Mouse (Mus musculus) heart, adult 11 months (tissue): ENCODE results near the gene Vmn1r217.
A peak's percentile ranks its signal among the peaks of the same experiment; 100 is the strongest.
"Not testable (repeated sequence)": the region's sequence is repeated elsewhere in the genome, so short reads cannot be mapped to it uniquely, and the experiment has no call there.

Source experiments
- DNase-seq: peaks from one replicate; pipeline ENCODE4 v3.0.0; 2022

Vmn1r217 gene

GRCm38 (mm10) chr13:23118126-23118525, at the start of gene Vmn1r217:
Gene Vmn1r217, minus strand, starts transcription at chr13:23118226.
- not testable (repeated sequence) for DNase-seq

GRCm38 (mm10) chr13:23166471-23166870, 48.4 kb upstream of the Vmn1r217 start:
- DNase-seq: peak; percentile 54

- peak; percentile 57 for DNase-seq
Observed at GRCm38 (mm10) chr13:23159012-23159411, 41.0 kb upstream of the Vmn1r217 start, which contains the start of gene Vmn1r219. Gene Vmn1r219, plus strand, starts transcription at chr13:23159312.

- peak; percentile 55 for DNase-seq
Observed at GRCm38 (mm10) chr13:23157848-23158247, 39.8 kb upstream of the Vmn1r217 start.

- DNase-seq: no peak
Observed at GRCm38 (mm10) chr13:23138880-23139279, 20.9 kb upstream of the Vmn1r217 start.

GRCm38 (mm10) chr13:23133501-23133900, 15.5 kb upstream of the Vmn1r217 start:
- no peak for DNase-seq

GRCm38 (mm10) chr13:23133099-23133498, 15.1 kb upstream of the Vmn1r217 start, which contains the start of gene Vmn1r218:
Gene Vmn1r218, plus strand, starts transcription at chr13:23133155.
- no peak for DNase-seq

- no peak for DNase-seq
Observed at GRCm38 (mm10) chr13:23120611-23121010, 2.6 kb upstream of the Vmn1r217 start.

GRCm38 (mm10) chr13:23094386-23094785, 23.6 kb downstream of the Vmn1r217 start:
- DNase-seq: no peak

- no peak for DNase-seq
Observed at GRCm38 (mm10) chr13:23069312-23069711, 48.7 kb downstream of the Vmn1r217 start.

- DNase-seq: no peak
Observed at GRCm38 (mm10) chr13:23067725-23068124, 50.3 kb downstream of the Vmn1r217 start, which contains the start of gene Vmn1r215. Gene Vmn1r215, plus strand, starts transcription at chr13:23068025.

- peak; percentile 14 for DNase-seq
Observed at GRCm38 (mm10) chr13:23057778-23058177, 60.2 kb downstream of the Vmn1r217 start.
